Mouse (Mus musculus): ENCODE measurements around the gene Prpf39.

GRCm38 (mm10) chr12:65111503-65111902 is 75.4 kb downstream of the Prpf39 start:
- no peak for TF ChIP-seq CTCF (IDR thresholded peaks at IDR 0.05; ENCODE audit: low read depth, low read length)
- TF ChIP-seq EP300 (IDR thresholded peaks at IDR 0.05; ENCODE audit: insufficient read depth, low read depth, low read length) = no peak

Measured in ES-Bruce4 (cell line).